Mouse (Mus musculus) MEL (cell line): ENCODE measurements around the gene Fgfr2.

Source experiments
- CHD2 ChIP-seq: IDR thresholded peaks from 2 replicates; pipeline ENCODE4 v1.6.1; 2011; ENCODE audit warnings: low read length, improper control_type of control experiment
- CTCF ChIP-seq, 3 experiments: IDR thresholded peaks in 2 of 3; conservative IDR thresholded peaks in 1 of 3; 2 replicates each; pipeline ENCODE4 v1.5.1; 2011 to 2012; ENCODE audit warnings: low read length in 3 of 3, low read depth in 2 of 3, mild to moderate bottlenecking in 2 of 3, improper control_type of control experiment in 1 of 3, inconsistent platforms in 1 of 3, mixed read lengths in 1 of 3, moderate library complexity in 1 of 3; ENCODE audit not compliant: control insufficient read depth in 1 of 3, insufficient read depth in 1 of 3, poor library complexity in 1 of 3, severe bottlenecking in 1 of 3
- EP300 ChIP-seq, 2 experiments: IDR thresholded peaks; 2 replicates each; pipeline ENCODE4 v1.6.1; 2011; ENCODE audit warnings: improper control_type of control experiment in 2 of 2, low read length in 2 of 2, low read depth in 1 of 2, mild to moderate bottlenecking in 1 of 2
- ETS1 ChIP-seq: IDR thresholded peaks from 2 replicates; pipeline ENCODE4 v1.6.1; 2012; ENCODE audit warnings: low read depth, mild to moderate bottlenecking, inconsistent platforms, low read length, improper control_type of control experiment, moderate library complexity
- KAT2A ChIP-seq: conservative IDR thresholded peaks from 2 replicates; pipeline ENCODE4 v1.6.1; 2012; ENCODE audit warnings: low read depth, low read length, improper control_type of control experiment, inconsistent platforms
- MAFK ChIP-seq: IDR thresholded peaks from 2 replicates; pipeline ENCODE4 v1.6.1; 2011; ENCODE audit warnings: low read depth, mild to moderate bottlenecking, low read length, improper control_type of control experiment, borderline replicate concordance
- MAX ChIP-seq: IDR thresholded peaks from 2 replicates; pipeline ENCODE4 v1.6.1; 2011; ENCODE audit warnings: low read length, improper control_type of control experiment
- NELFE ChIP-seq: IDR thresholded peaks from 2 replicates; pipeline ENCODE4 v1.6.1; 2011; ENCODE audit warnings: low read depth, low read length, improper control_type of control experiment
- POLR2A ChIP-seq, 2 experiments: IDR thresholded peaks; 2 replicates each; pipeline ENCODE4 v1.6.1; 2011 to 2012; ENCODE audit warnings: low read length in 2 of 2, mild to moderate bottlenecking in 2 of 2, control low read depth in 1 of 2, improper control_type of control experiment in 1 of 2, low read depth in 1 of 2, moderate library complexity in 1 of 2; ENCODE audit not compliant: control insufficient read depth in 1 of 2, insufficient read depth in 1 of 2, poor library complexity in 1 of 2
- USF1 ChIP-seq: IDR thresholded peaks from 2 replicates; pipeline ENCODE4 v1.6.1; 2014; ENCODE audit warnings: low read depth, mild to moderate bottlenecking, inconsistent platforms, low read length, improper control_type of control experiment, moderate library complexity

GRCm38 (mm10) chr7:132668604-132669003 lies 454.5 kb downstream of the Fgfr2 start:
- TF ChIP-seq CTCF (IDR thresholded peaks at IDR 0.05 in 2 of 3, conservative IDR thresholded peaks at IDR 0.05 in 1 of 3; ENCODE audit: control insufficient read depth in 1 of 3, insufficient read depth in 1 of 3, low read depth in 2 of 3, low read length in 3 of 3, poor library complexity in 1 of 3, severe bottlenecking in 1 of 3) (no peak), CHD2 (no peak), EP300 (IDR thresholded peaks at IDR 0.05; ENCODE audit: low read depth in 1 of 2, low read length in 2 of 2) (no peak), ETS1 (no peak), MAX (no peak), MAFK (no peak), KAT2A (no peak), POLR2A (IDR thresholded peaks at IDR 0.05; ENCODE audit: control insufficient read depth in 1 of 2, insufficient read depth in 1 of 2, low read depth in 1 of 2, low read length in 2 of 2, poor library complexity in 1 of 2) (no peak), USF1 (no peak), NELFE (no peak)
